Mouse (Mus musculus): ENCODE measurements around the gene Rasgrf2. TPM values are rescaled to one million over a fixed set of nuclear protein-coding genes. Genes with fewer than 3 reads are reported as not detected.

Gene Rasgrf2
- polyA plus RNA-seq, 1 experiment from 2014 or later, result 0.24 TPM

GRCm38 (mm10) chr13:92029666-92030065 lies 101.8 kb downstream of the Rasgrf2 start:
- no peak for ATAC-seq (ENCODE audit: low FRiP score)
- 84% methylated on average over 3 of the region's 3 CpGs for WGBS
- no peak overlapping the region for H3K27ac ChIP-seq
- H3K9me3 ChIP-seq, result no peaks in the 10 kb centered on the region
- H3K4me3 ChIP-seq (replicated peaks), result no peak overlapping the region
- no peaks in the 10 kb centered on the region for H3K4me1 ChIP-seq
- no peak overlapping the region for H3K9ac ChIP-seq
- H3K27me3 ChIP-seq, result no peaks in the 10 kb centered on the region
- no peaks in the 10 kb centered on the region for H3K36me3 ChIP-seq (replicated peaks)
- no peak overlapping the region for H3K4me2 ChIP-seq

GRCm38 (mm10) chr13:92027951-92028350 lies 103.5 kb downstream of the Rasgrf2 start:
- 71% methylated on average over 5 of the region's 5 CpGs for WGBS

GRCm38 (mm10) chr13:92026651-92027050 lies 104.8 kb downstream of the Rasgrf2 start:
- Histone ChIP-seq H3K36me3 (replicated peaks) (no peaks in the 10 kb centered on the region), H3K9ac (no peak overlapping the region), H3K4me2 (no peak overlapping the region), H3K4me3 (replicated peaks) (no peak overlapping the region), H3K4me1 (no peaks in the 10 kb centered on the region), H3K27ac (no peak overlapping the region), H3K9me3 (no peaks in the 10 kb centered on the region), H3K27me3 (no peaks in the 10 kb centered on the region)
- 82% methylated on average over 2 of the region's 2 CpGs for WGBS
- no peak for ATAC-seq (ENCODE audit: low FRiP score)

More at GRCm38 (mm10) chr13:92027951-92028350, 103.5 kb downstream of the Rasgrf2 start:
- Histone ChIP-seq H3K4me2 (no peak overlapping the region), H3K4me3 (replicated peaks) (no peak overlapping the region), H3K4me1 (no peaks in the 10 kb centered on the region), H3K36me3 (replicated peaks) (no peaks in the 10 kb centered on the region), H3K9me3 (no peaks in the 10 kb centered on the region), H3K9ac (no peak overlapping the region), H3K27ac (no peak overlapping the region), H3K27me3 (no peaks in the 10 kb centered on the region)
- ATAC-seq (ENCODE audit: low FRiP score), result no peak

- Histone ChIP-seq H3K9ac (no peak overlapping the region), H3K27ac (no peak overlapping the region), H3K9me3 (no peaks in the 10 kb centered on the region), H3K36me3 (replicated peaks) (no peaks in the 10 kb centered on the region), H3K4me2 (no peak overlapping the region), H3K27me3 (no peaks in the 10 kb centered on the region), H3K4me1 (no peaks in the 10 kb centered on the region), H3K4me3 (replicated peaks) (no peak overlapping the region)
- no peak for ATAC-seq (ENCODE audit: low FRiP score)
- WGBS, result 95% methylated on average over 3 of the region's 3 CpGs
These were observed 106.3 kb downstream of the Rasgrf2 start for GRCm38 (mm10) chr13:92025124-92025523.

GRCm38 (mm10) chr13:92022202-92022601 lies 109.3 kb downstream of the Rasgrf2 start:
- WGBS, result 92% methylated on average over 10 of the region's 10 CpGs
- ATAC-seq (ENCODE audit: low FRiP score), result no peak
- no peak overlapping the region for H3K27ac ChIP-seq
- H3K9me3 ChIP-seq, result no peaks in the 10 kb centered on the region
- no peak overlapping the region for H3K4me2 ChIP-seq
- no peaks in the 10 kb centered on the region for H3K4me1 ChIP-seq
- no peaks in the 10 kb centered on the region for H3K36me3 ChIP-seq (replicated peaks)
- H3K9ac ChIP-seq, result no peak overlapping the region
- no peak overlapping the region for H3K4me3 ChIP-seq (replicated peaks)
- no peaks in the 10 kb centered on the region for H3K27me3 ChIP-seq

- WGBS, result 73% methylated on average over 3 of the region's 3 CpGs
- H3K9me3 ChIP-seq, result no peaks in the 10 kb centered on the region
- ATAC-seq (ENCODE audit: low FRiP score), result no peak
These were observed 134.5 kb downstream of the Rasgrf2 start for GRCm38 (mm10) chr13:91996929-91997328.

GRCm38 (mm10) chr13:91991412-91991811 lies 140.0 kb downstream of the Rasgrf2 start:
- no peak for ATAC-seq (ENCODE audit: low FRiP score)
- 91% methylated on average over 2 of the region's 2 CpGs for WGBS

More at GRCm38 (mm10) chr13:91996929-91997328, 134.5 kb downstream of the Rasgrf2 start:
- no peak overlapping the region for H3K27ac ChIP-seq
- no peak overlapping the region for H3K4me3 ChIP-seq (replicated peaks)
- H3K36me3 ChIP-seq (replicated peaks), result no peaks in the 10 kb centered on the region
- no peak overlapping the region for H3K4me2 ChIP-seq
- H3K4me1 ChIP-seq, result no peaks in the 10 kb centered on the region
- no peak overlapping the region for H3K9ac ChIP-seq
- H3K27me3 ChIP-seq, result no peaks in the 10 kb centered on the region

GRCm38 (mm10) chr13:91990709-91991284 lies 140.7 kb downstream of the Rasgrf2 start:
- H3K27ac ChIP-seq, result no peak overlapping the region
- 76% methylated on average over 6 of the region's 6 CpGs for WGBS
- H3K4me3 ChIP-seq (replicated peaks), result no peak overlapping the region
- no peak overlapping the region for H3K4me2 ChIP-seq
- H3K27me3 ChIP-seq, result no peaks in the 10 kb centered on the region
- no peak overlapping the region for H3K9ac ChIP-seq
- H3K36me3 ChIP-seq (replicated peaks), result no peaks in the 10 kb centered on the region
- ATAC-seq (ENCODE audit: low FRiP score), result no peak
- H3K4me1 ChIP-seq, result peaks cover 4% of the 10 kb centered on the region
- 0 out of 2 replicates have a peak, but pooled peaks cover 3% of the 10 kb centered on the region for H3K9me3 ChIP-seq

More at GRCm38 (mm10) chr13:91991412-91991811, 140.0 kb downstream of the Rasgrf2 start:
- no peaks in the 10 kb centered on the region for H3K27me3 ChIP-seq
- H3K36me3 ChIP-seq (replicated peaks), result no peaks in the 10 kb centered on the region
- H3K4me2 ChIP-seq, result no peak overlapping the region
- no peak overlapping the region for H3K4me3 ChIP-seq (replicated peaks)
- H3K9me3 ChIP-seq, result 0 out of 2 replicates have a peak, but pooled peaks cover 3% of the 10 kb centered on the region
- H3K9ac ChIP-seq, result no peak overlapping the region
- H3K27ac ChIP-seq, result no peak overlapping the region
- no peaks in the 10 kb centered on the region for H3K4me1 ChIP-seq

- 88% methylated on average over 7 of the region's 7 CpGs for WGBS
- Histone ChIP-seq H3K27ac (no peak overlapping the region), H3K27me3 (no peaks in the 10 kb centered on the region), H3K9me3 (0 out of 2 replicates have a peak, but pooled peaks cover 3% of the 10 kb centered on the region), H3K4me2 (no peak overlapping the region), H3K9ac (no peak overlapping the region), H3K4me1 (peaks cover 4% of the 10 kb centered on the region), H3K4me3 (replicated peaks) (no peak overlapping the region), H3K36me3 (replicated peaks) (no peaks in the 10 kb centered on the region)
- ATAC-seq (ENCODE audit: low FRiP score), result no peak
These were observed 143.1 kb downstream of the Rasgrf2 start for GRCm38 (mm10) chr13:91988378-91988777.

- Histone ChIP-seq H3K27me3 (no peaks in the 10 kb centered on the region), H3K9me3 (0 out of 2 replicates have a peak, but pooled peaks cover 3% of the 10 kb centered on the region), H3K27ac (no peak overlapping the region), H3K4me2 (no peak overlapping the region), H3K4me1 (peaks cover 4% of the 10 kb centered on the region), H3K9ac (no peak overlapping the region), H3K4me3 (replicated peaks) (no peak overlapping the region), H3K36me3 (replicated peaks) (no peaks in the 10 kb centered on the region)
- 92% methylated on average over 6 of the region's 6 CpGs for WGBS
- no peak for ATAC-seq (ENCODE audit: low FRiP score)
These were observed 144.5 kb downstream of the Rasgrf2 start for GRCm38 (mm10) chr13:91986958-91987357.

- Histone ChIP-seq H3K4me1 (peaks cover 4% of the 10 kb centered on the region), H3K36me3 (replicated peaks) (no peaks in the 10 kb centered on the region), H3K27me3 (no peaks in the 10 kb centered on the region), H3K27ac (no peak overlapping the region), H3K9me3 (0 out of 2 replicates have a peak, but pooled peaks cover 3% of the 10 kb centered on the region), H3K4me2 (no peak overlapping the region), H3K4me3 (replicated peaks) (no peak overlapping the region), H3K9ac (no peak overlapping the region)
- ATAC-seq (ENCODE audit: low FRiP score), result peak; percentile 73
- WGBS, result 53% methylated on average over 7 of the region's 7 CpGs
These were observed 145.4 kb downstream of the Rasgrf2 start for GRCm38 (mm10) chr13:91985915-91986589.

- Histone ChIP-seq H3K4me2 (no peak overlapping the region), H3K9ac (no peak overlapping the region), H3K27me3 (no peaks in the 10 kb centered on the region), H3K4me1 (peaks cover 4% of the 10 kb centered on the region), H3K36me3 (replicated peaks) (no peaks in the 10 kb centered on the region), H3K4me3 (replicated peaks) (no peak overlapping the region), H3K9me3 (0 out of 2 replicates have a peak, but pooled peaks cover 3% of the 10 kb centered on the region), H3K27ac (no peak overlapping the region)
- ATAC-seq (ENCODE audit: low FRiP score), result no peak
These were observed 146.4 kb downstream of the Rasgrf2 start for GRCm38 (mm10) chr13:91985019-91985418.

- 94% methylated on average over 3 of the region's 3 CpGs for WGBS
- ATAC-seq (ENCODE audit: low FRiP score), result no peak
These were observed 149.4 kb downstream of the Rasgrf2 start for GRCm38 (mm10) chr13:91982080-91982479.

More at GRCm38 (mm10) chr13:91982080-91982479, 149.4 kb downstream of the Rasgrf2 start:
- Histone ChIP-seq H3K4me2 (no peak overlapping the region), H3K27ac (no peak overlapping the region), H3K27me3 (no peaks in the 10 kb centered on the region), H3K4me1 (peaks cover 4% of the 10 kb centered on the region), H3K36me3 (replicated peaks) (no peaks in the 10 kb centered on the region), H3K4me3 (replicated peaks) (no peak overlapping the region), H3K9ac (no peak overlapping the region), H3K9me3 (0 out of 2 replicates have a peak, but pooled peaks cover 3% of the 10 kb centered on the region)
